Mouse (Mus musculus) left cerebral cortex, adult 9 months (tissue): ENCODE measurements at regions not wholly inside any gene's neighbourhood (a gene's known extent, or its start where the extent isn't known, plus 50 kb on each side); places are given as distances from the start of the nearest gene placed in this dataset.

ENCODE experiments used
- DNase-seq, 2 experiments: peaks; one replicate each; pipeline ENCODE4 v3.0.0; 2022; ENCODE audit warnings: low spot score in 2 of 2

- no peak for DNase-seq
These were observed 286.6 kb upstream of the Prkd1 start for GRCm38 (mm10) chr12:50935516-50935915.

GRCm38 (mm10) chr12:50932496-50932895 is 283.6 kb upstream of the Prkd1 start:
- DNase-seq: no peak

GRCm38 (mm10) chr12:50929641-50930040 is 280.7 kb upstream of the Prkd1 start:
- no peak for DNase-seq

GRCm38 (mm10) chr12:50926234-50926633 is 277.3 kb upstream of the Prkd1 start:
- DNase-seq: no peak

- no peak for DNase-seq
These were observed 272.8 kb upstream of the Prkd1 start for GRCm38 (mm10) chr12:50921739-50922138.

- no peak for DNase-seq
These were observed 250.9 kb upstream of the Prkd1 start for GRCm38 (mm10) chr12:50899609-50900447.

- no peak for DNase-seq
These were observed 248.8 kb upstream of the Prkd1 start for GRCm38 (mm10) chr12:50897606-50898166.

GRCm38 (mm10) chr12:50893604-50894003 is 244.7 kb upstream of the Prkd1 start:
- DNase-seq: peak; percentile 14 to 15

GRCm38 (mm10) chr12:50875796-50876195 is 226.9 kb upstream of the Prkd1 start:
- DNase-seq: no peak

- no peak for DNase-seq
These were observed 225.1 kb upstream of the Prkd1 start for GRCm38 (mm10) chr12:50874024-50874398.

GRCm38 (mm10) chr12:50873390-50874023 is 224.6 kb upstream of the Prkd1 start:
- DNase-seq: no peak

- no peak for DNase-seq
These were observed 202.7 kb upstream of the Prkd1 start for GRCm38 (mm10) chr12:50851644-50852043.

GRCm38 (mm10) chr12:50847976-50848375 is 199.1 kb upstream of the Prkd1 start:
- no peak for DNase-seq

GRCm38 (mm10) chr12:50842744-50843143 is 193.8 kb upstream of the Prkd1 start:
- no peak for DNase-seq

- no peak for DNase-seq
These were observed 190.5 kb upstream of the Prkd1 start for GRCm38 (mm10) chr12:50839391-50839790.

GRCm38 (mm10) chr12:50808731-50809281 is 159.9 kb upstream of the Prkd1 start:
- no peak for DNase-seq

GRCm38 (mm10) chr12:50804391-50804790 is 155.5 kb upstream of the Prkd1 start:
- peak in 1 of 2 experiments; percentile 17 for DNase-seq

- peak in 1 of 2 experiments; percentile 38 for DNase-seq
These were observed 116.5 kb upstream of the Prkd1 start for GRCm38 (mm10) chr12:50765156-50765940.

- DNase-seq: peak; percentile 25 to 58
These were observed 115.6 kb upstream of the Prkd1 start for GRCm38 (mm10) chr12:50764457-50764856.

GRCm38 (mm10) chr12:50734135-50734534 is 85.2 kb upstream of the Prkd1 start:
- peak in 1 of 2 experiments; percentile 10 for DNase-seq

GRCm38 (mm10) chr12:50712615-50713014 is 63.7 kb upstream of the Prkd1 start:
- no peak for DNase-seq
